Mouse (Mus musculus) 416B (cell line): ENCODE results near the gene Trp53.
A peak's percentile ranks its signal among the peaks of the same experiment; 100 is the strongest.

Experiments used
- DNase-seq: peaks from one replicate; pipeline ENCODE4 v3.0.0; 2011; ENCODE audit warnings: low read depth

The Trp53 gene

DNA sequence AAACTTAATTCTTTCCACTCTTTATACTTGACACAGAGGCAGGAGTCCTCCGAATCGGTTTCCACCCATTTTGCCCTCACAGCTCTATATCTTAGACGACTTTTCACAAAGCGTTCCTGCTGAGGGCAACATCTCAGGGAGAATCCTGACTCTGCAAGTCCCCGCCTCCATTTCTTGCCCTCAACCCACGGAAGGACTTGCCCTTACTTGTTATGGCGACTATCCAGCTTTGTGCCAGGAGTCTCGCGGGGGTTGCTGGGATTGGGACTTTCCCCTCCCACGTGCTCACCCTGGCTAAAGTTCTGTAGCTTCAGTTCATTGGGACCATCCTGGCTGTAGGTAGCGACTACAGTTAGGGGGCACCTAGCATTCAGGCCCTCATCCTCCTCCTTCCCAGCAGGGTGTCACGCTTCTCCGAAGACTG is at the start of gene Trp53, which contains the start of gene Wrap53:
Gene Trp53, plus strand, starts transcription at position 269 of the 424 bp plus-strand sequence.
Gene Wrap53, minus strand, starts transcription at position 165 of the 424 bp plus-strand sequence.
- DNase-seq: peak; percentile 97

- peak; percentile 48 for DNase-seq
Measured at GRCm38 (mm10) chr11:69530755-69531154, 49.4 kb upstream of the Trp53 start.

- peak; percentile 32 for DNase-seq
Measured at GRCm38 (mm10) chr11:69532480-69533150, 47.5 kb upstream of the Trp53 start.

- peak; percentile 51 for DNase-seq
Measured at GRCm38 (mm10) chr11:69534990-69535389, 45.2 kb upstream of the Trp53 start.

DNA sequence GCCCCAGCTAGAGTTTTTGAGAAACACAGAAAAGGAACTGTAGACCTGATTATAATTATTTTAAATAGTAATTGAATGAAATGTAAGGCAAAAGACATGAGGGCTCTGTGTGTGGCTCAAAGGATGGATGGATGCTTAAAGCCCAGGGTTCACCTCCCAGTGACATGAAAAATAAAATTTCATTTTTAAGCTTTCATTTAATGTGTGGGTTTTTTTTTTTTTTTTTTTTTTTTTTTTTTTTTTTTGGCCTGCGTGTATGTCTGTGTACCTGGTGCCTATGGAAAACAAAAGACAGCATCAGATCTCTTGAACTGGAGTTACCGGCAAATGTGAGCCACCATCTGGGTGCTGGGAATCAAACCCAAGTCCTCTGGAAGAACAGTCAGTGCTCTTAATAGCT is 39.5 kb upstream of the Trp53 start:
- DNase-seq: no peak

GRCm38 (mm10) chr11:69541741-69542140 is 38.4 kb upstream of the Trp53 start:
- DNase-seq: peak; percentile 24

- no peak for DNase-seq
Measured at GRCm38 (mm10) chr11:69543598-69543997, 36.6 kb upstream of the Trp53 start.

DNA sequence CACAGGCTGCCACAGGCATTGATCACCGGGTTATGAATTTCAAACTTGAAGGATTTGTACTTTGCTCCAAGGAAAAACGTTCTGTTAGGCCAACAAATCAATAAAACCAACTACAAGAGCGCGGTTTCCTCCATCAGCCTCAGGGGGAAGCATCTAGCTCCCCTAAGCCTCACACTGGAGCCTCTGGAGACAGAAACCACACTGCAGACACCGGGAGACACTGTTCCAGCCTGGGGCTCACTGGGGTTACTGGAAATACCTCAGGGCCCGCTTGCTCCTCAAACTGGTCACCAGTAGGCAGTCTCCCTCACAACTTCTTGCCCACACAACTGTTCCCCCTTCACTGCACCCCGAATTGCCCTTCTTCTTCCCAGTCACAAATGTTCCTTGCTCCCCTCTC is 34.2 kb upstream of the Trp53 start:
- no peak for DNase-seq

- peak; percentile 46 for DNase-seq
Measured at GRCm38 (mm10) chr11:69546423-69547053, 33.6 kb upstream of the Trp53 start.

GRCm38 (mm10) chr11:69547071-69547470 is 33.1 kb upstream of the Trp53 start:
- DNase-seq: peak; percentile 16

GRCm38 (mm10) chr11:69549060-69549656 is 31.0 kb upstream of the Trp53 start, which contains the start of gene Dnah2:
Gene Dnah2, minus strand, starts transcription at chr11:69549110.
- no peak for DNase-seq

- no peak for DNase-seq
Measured at GRCm38 (mm10) chr11:69551310-69551709, 28.8 kb upstream of the Trp53 start.

- DNase-seq: no peak
Measured at GRCm38 (mm10) chr11:69552622-69553340, 27.4 kb upstream of the Trp53 start.

DNA sequence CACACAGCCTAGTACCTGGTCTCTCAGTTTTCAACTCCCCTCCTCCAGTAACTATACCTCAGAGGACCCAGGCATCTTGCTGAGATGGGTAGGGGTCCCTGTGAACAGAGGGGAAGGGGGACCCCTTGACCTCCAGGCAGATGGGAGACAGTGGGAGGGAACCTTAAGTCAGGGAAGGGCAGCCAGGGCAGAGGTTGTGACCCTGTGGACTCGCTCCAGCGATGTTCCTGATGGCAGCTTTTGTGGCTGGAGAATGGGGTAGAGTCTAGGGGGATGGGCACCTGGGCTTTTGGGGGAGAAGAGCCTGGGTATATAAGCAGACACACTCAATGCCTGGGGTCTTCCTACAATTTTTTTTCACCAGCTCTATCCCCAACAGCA is 26.8 kb upstream of the Trp53 start:
- DNase-seq: no peak

- DNase-seq: no peak
Measured at GRCm38 (mm10) chr11:69554539-69555140, 25.5 kb upstream of the Trp53 start.

GRCm38 (mm10) chr11:69557381-69557958 is 22.7 kb upstream of the Trp53 start:
- no peak for DNase-seq

GRCm38 (mm10) chr11:69558756-69559155 is 21.4 kb upstream of the Trp53 start:
- no peak for DNase-seq

DNA sequence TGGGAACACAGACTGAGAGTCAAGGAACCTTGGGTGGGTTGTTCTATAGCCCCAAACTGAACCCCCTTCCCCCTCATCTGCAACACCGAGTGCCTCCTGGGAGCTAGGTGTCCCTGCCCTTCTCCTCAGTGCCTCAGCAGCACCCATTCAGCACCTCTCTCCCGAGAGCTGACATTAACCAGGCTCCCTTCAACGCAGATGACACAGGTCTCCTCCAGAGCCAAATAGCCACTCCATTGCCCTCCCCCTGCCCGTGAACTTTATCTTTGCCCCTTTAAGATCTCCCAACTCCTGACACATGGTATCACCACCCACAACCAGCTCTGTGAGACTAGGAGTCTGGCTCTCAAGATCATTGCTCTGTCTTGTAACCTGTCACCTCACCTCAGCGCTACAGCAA is 21.0 kb upstream of the Trp53 start:
- DNase-seq: no peak

GRCm38 (mm10) chr11:69559851-69560765 is 20.1 kb upstream of the Trp53 start, which contains the start of gene Efnb3:
Gene Efnb3, minus strand, starts transcription at chr11:69560205.
- DNase-seq: no peak
